ENCODE assay signal across 8 mouse cellular contexts in the genomic region with DNA sequence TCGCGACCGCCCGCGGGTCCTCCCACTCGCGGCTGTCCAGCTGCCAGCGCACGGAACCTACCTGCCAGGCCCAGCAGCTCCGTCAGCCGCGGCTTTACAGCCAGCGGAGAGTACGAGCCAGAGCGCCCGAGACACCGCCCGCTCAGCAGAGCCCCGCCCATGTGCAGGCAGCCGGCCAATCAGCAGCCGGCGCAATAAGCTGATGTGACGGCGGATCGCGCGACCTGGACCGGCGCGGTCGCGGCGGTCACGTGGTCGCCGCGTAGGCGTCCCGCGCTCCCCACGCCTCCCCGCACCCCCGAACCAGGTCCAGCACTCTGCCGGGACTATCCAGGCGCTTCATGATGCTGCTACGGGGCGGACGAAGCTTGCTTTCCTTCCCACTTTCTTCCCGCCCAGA. TPM values are rescaled to one million over a fixed set of nuclear protein-coding genes. Genes with fewer than 3 reads are reported as not detected.
A peak's percentile ranks its signal among the peaks of the same experiment; 100 is the strongest.
DNase-seq lines count a peak whose midpoint lies in the region; ATAC-seq lines count a peak whose summit lies in the region.

A gene (minus strand): TSS at position 112 of the 400 bp plus-strand sequence.

- peaks cover 41% of the 10 kb centered on the region for H3K79me2 ChIP-seq in macrophage (ENCODE audit: inconsistent target)

- WGBS in hindbrain, embryonic 16.5 days: under 1% methylated on average over 44 of the region's 49 CpGs
- WGBS in macrophage (ENCODE audit: missing documents): 3% methylated on average over 48 of the region's 49 CpGs

- ATAC-seq in hindbrain, embryonic 16.5 days: peak; percentile 98

- H3K9ac ChIP-seq in hindbrain, embryonic 16.5 days (ENCODE audit: low read depth, low read length): peak within 1 kb of the TSS; percentile 86

- no peaks in the 10 kb centered on the region for H3K9me3 ChIP-seq in hindbrain, embryonic 16.5 days (ENCODE audit: control insufficient read depth, low read length)

- peaks cover 23% of the 10 kb centered on the region for H3K4me1 ChIP-seq in hindbrain, embryonic 16.5 days (ENCODE audit: control insufficient read depth, insufficient read depth, low read depth, low read length)

- no peaks in the 10 kb centered on the region for H3K27me3 ChIP-seq in hindbrain, embryonic 16.5 days (replicated peaks; ENCODE audit: control insufficient read depth, insufficient read depth, low read length)

- H3K4me3 ChIP-seq in hindbrain, embryonic 16.5 days (ENCODE audit: low read length): peak within 1 kb of the TSS; percentile 84
- H3K4me3 ChIP-seq in macrophage (ENCODE audit: inconsistent target): peak within 1 kb of the TSS; percentile 85

- peaks cover 5% of the 10 kb centered on the region for H3K36me3 ChIP-seq in hindbrain, embryonic 16.5 days (ENCODE audit: control insufficient read depth, insufficient read depth, low read length)
- peaks cover 6% of the 10 kb centered on the region; the same call in 1 of the 2 replicates for H3K36me3 ChIP-seq in macrophage (ENCODE audit: inconsistent target)

- peak; percentile 91 for DNase-seq in T-cell, adult 2 months (ENCODE audit: low spot score)
- peak; percentile 96 to 97 for DNase-seq in cerebellum, postnatal 36 days
- DNase-seq in gastrocnemius, adult 18-20 months (ENCODE audit: low spot score): peak; percentile 95
- peak; percentile 94 to 96 for DNase-seq in left cerebral cortex, adult 18-20 months (ENCODE audit: low spot score in 2 of 2)
- DNase-seq in right cerebral cortex, adult 18-20 months: peak; percentile 96
- DNase-seq in urinary bladder, postnatal 10 days (ENCODE audit: low spot score): peak; percentile 69

- H3K4me2 ChIP-seq in hindbrain, embryonic 16.5 days (ENCODE audit: low read length): peak within 1 kb of the TSS; percentile 77

- peak within 1 kb of the TSS; percentile 92 for H3K27ac ChIP-seq in hindbrain, embryonic 16.5 days (ENCODE audit: low read depth, low read length)
- H3K27ac ChIP-seq in macrophage: peak within 1 kb of the TSS; percentile 62

RNA-seq across cellular contexts. Expression of the gene that starts here (rescaled TPM):
- total RNA-seq in gastrocnemius, adult 18-20 months (2021): 10 to 100 TPM; 20.1 to 22.8 TPM
- 79.2 and 84.1 TPM in 2 replicates for polyA plus RNA-seq in hindbrain, embryonic 16.5 days (2015; fragmentation: Nextera tagmentation; extraction: Ambion mirVana)
- 10 to 100 TPM; 55.2 to 58.5 TPM for total RNA-seq in left cerebral cortex, adult 18-20 months (2021)
- total RNA-seq in macrophage (2018; cell fraction: chromatin; rRNA removed): 10 to 100 TPM in 17 of 26 experiments, 1 to 10 TPM in 9; 6.0 to 25.8 (median 11.1) TPM
- 10 to 100 TPM; 28.1 to 60.7 (median 39.9) TPM for total RNA-seq in macrophage (2018; cell fraction: cytosol; rRNA removed)
- total RNA-seq in macrophage (2018; cell fraction: nucleus; rRNA removed): 10 to 100 TPM; 15.0 to 64.6 (median 30.8) TPM
- polyA plus RNA-seq in macrophage (2018): 46.9 to 61.7 TPM (median 47.9 TPM) in 3 replicates

Comparison
In these comparisons a context has a peak if more than half of its experiments do, and no peak if none do; other contexts are left out.
1. Peak in every context shown above with its lines: DNase-seq, ATAC-seq, H3K4me3 ChIP-seq and H3K27ac ChIP-seq.